Mouse (Mus musculus): Measurements from ENCODE around the gene Ccl26. TPM values are rescaled to one million over a fixed set of nuclear protein-coding genes. Genes with fewer than 3 reads are reported as not detected.

Gene Ccl26
- total RNA-seq, 2 experiments from 2014 or later, result not detected

DNA sequence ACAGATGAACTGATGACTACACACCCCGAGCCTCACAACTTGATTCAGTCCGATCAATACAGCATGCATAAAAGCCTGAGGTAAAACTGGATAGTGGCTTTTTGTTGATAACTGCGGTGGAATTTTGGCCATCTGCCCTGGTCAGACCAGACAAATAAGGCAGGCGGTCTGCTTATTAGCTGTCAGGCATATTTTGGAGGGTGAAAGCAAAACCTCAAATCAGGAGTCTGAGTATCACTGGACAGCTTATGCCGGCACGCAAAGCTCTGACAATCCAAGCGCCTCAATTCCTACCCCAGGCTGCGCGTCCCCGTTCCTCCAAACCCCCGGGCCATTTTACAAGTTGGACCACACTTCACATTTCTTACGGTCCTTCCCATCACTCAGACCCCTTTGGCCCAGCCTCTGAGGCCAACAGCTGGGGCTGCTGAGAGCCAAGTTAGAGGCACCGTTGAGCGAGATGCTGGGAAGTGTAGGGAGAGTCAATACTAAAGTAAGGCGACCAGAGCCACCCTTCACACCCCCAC is 19.3 kb downstream of the Ccl26 start:
- no peak for DNase-seq (ENCODE audit: low spot score in 2 of 2)

DNA sequence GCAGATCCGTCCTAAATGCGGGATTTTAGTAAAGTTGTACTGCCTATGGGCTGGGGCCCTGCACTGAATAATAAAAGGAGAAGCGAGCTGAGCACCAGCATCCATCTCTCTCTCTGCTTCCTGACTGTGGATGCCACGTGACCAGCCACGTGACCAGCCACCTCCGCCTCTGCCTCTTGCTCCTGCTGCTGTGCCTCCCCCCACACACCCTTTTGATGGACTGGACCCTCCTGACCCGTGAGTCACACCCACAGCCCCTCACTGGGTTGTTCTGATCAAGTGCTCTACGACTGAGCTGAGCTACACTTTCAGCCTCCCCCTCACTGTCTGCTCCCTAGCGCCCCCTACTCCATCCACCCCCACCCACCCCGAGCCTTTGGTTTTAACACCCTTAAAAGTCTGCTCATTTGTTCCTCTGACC is 25.6 kb downstream of the Ccl26 start:
- DNase-seq (ENCODE audit: low spot score in 2 of 2), result no peak

DNA sequence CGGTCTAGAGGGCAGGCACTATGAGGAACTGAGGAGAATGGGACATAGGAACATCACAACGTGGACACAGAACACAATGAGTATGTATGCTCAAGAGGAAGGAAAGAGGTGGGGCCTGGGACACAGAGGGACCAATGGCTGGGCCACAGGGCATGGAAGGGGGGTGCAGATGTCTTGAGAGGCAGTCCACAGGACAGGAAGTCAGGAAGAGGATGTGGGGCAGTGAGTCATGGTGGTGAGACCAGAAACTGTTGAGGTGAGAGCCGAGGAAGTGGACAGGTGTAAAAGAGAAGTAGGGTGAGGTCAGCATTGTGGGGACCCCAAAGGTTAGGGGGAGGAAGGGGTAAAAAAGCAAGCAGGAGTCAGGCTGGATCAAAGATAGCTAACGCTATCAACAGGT is 26.0 kb downstream of the Ccl26 start:
- DNase-seq (ENCODE audit: low spot score in 2 of 2), result no peak

DNA sequence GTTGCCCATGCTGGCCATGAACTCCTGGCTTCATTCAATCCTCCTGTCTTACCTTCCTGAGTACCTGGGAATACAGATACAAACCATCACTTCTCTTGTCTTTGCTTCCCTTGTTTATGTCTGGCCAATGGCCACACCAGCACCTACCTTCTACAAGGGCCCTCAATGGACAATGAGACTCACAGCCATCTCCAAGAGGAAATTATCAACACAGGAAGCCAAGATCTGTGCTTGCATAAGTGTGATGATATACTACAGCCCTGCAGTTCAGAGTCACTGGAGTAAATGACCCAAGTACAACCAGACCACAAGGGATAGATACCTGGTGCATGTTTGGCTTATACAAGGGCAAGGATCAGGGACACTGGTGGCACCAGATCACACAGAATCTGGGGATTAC is 27.5 kb downstream of the Ccl26 start:
- no peak for DNase-seq (ENCODE audit: low spot score in 2 of 2)

DNA sequence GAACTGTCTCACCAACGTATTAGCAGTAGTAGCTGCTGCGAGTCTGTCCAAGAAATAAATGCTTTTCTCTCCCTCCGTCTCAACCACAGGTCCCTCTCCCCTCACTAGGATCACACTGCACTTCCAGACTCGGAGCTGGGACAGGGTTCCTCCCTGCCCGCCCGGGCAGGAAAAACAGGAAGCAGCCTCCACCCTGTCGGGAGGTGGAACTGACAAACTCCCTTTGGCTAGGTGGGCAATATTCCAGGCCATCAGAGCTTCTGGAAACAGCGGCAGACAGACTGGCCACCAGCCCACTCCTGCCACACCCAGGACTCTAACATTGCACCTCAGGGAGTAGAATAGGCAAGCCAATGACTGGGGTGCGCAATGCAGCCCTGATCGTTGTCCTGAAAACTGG is 29.9 kb downstream of the Ccl26 start:
- no peak for DNase-seq (ENCODE audit: low spot score in 2 of 2)

DNA sequence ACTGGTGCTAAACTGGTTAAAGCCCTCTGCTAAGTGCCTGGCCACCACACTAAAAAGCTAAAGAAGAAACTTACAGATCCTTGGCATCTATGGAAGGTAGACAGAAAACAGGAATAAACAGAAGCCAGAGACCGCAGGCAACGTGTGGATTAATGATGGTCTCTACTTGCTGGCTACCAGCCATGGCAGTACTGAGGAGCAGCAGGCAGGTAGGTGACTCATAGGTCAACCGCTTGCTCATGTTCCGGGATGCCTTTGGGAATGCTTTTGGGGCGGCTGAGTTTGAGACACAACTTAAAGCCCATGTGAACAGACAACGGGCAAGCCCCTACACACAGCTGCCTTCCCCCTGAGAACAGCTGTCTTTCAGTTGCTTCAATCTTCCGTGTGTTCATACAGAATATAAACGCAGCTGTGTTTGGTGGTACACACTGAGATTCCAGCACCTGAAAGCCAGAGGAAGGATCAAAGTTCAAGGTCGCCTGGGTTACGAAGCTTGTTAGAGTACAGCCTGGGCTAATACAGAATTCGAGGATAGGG is 32.0 kb downstream of the Ccl26 start:
- DNase-seq (ENCODE audit: low spot score in 2 of 2), result no peak

DNA sequence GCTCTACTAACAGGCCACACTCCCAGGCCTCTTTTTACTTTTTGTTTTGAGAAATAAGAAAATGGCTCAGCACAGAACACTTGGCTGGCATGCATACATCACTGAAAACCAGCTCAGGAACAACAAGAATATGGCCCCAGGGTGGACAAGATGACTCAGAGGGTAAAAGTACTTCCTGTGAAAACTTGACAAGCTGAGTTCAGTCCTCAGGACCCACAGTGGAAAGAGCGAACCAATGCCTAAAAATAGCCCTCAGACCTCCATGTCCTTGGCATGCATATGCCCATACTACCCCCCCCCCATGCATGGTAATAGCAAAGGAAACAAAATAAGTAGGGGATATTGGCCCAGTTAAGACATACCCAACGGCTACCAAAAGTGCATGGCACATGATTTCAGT is 33.4 kb downstream of the Ccl26 start:
- DNase-seq (ENCODE audit: low spot score in 2 of 2), result no peak

DNA sequence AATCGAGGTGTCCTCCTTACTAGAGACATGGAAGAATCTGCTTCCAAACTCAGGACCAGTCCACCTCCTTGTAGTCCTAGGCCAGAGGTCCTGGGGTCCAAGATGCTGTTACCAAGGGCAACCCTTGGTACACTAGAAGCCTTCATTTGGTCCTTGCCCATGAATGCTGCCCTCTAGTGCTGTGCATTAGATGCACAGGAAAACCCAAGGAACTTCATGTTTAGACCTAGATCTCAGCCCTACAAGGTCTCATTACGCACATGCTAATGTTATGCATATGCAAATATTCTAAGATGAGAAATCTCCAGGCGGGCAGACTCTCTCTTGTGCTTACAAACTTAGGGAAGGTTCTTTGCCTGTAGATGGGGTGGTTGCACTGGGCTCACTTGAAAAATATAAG is 34.1 kb downstream of the Ccl26 start:
- no peak for DNase-seq (ENCODE audit: low spot score in 2 of 2)

DNA sequence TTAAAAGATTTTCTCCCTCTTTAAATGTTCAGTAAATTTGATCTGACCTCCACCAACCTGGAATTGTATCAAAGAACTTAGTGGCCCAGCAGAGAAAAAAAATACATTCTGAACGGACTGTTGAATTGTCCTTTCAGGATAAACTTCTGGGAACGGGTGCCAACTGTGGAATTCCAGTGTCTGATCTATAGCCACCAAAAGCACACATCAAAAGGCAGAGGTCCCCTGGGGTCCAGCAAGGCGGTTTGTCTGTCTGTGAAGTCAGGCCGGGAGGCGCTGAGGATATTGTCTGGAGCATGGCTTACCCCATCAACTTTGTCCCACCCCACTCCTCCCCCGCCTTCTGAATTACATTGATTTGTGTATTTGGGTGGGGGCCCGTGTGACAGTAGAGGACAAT is 35.4 kb downstream of the Ccl26 start:
- no peak for DNase-seq (ENCODE audit: low spot score in 2 of 2)

DNA sequence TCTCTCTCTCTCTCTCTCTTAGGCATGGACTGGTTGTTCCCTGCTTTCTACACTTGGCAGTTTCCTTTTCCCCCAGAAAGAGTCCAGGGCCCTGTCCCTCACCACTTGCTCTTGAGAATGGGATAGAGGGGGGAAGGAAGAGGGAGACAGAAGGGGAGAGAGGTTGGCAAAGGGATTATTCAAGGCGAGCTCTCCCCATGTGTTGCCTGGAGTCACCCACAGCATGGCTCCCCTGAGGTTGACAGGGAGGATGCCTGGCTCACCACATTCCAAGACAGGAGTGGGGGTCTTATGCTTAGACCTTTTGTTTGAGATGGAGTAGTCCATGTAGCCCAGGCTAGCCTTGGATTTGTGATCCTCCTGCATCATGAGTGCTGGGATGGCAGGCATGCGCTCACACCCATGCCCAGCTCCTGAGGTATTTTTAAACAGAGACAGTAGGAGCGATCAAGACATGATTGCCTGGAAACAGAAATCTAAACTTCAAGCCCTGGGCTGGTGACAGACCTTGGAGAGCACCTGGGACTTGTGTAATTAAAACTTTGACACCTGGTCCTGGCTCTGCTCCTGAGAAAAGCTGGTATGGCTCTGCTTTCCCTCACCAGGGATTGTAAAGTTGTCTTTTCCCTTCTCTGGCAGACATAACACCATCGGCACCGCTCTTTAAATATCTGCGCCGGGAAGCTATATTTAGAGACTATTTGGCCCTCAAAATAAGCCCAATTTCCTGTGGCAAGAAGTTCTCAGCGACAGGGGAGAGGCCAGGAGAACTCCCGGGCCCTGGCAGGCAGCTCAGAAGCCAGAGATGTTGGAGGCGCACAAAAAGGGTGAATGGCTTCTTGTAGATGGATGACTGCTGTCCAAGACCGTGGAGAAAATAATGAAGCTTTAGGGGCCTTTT is 38.5 kb downstream of the Ccl26 start:
- peak in 1 of 2 experiments; percentile 11 for DNase-seq (ENCODE audit: low spot score in 2 of 2)

DNA sequence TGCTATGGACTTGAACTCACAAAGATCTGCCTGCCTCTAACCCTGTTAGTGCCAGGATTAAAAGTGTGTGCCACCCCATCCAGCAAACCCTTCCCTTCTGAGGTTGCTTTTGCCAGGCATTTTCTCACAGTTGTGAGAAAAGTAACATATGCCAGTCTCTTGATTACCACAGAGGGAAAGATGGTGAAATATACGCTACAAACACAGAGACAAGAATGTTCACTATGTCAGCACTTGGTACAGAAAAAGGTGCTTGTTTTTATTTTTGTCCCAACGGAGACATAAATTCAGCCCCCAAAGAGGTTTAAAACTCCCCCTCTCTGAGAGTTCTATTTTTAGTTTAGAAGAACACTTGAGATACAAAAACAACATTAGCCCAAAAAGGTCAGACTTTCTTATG is 39.3 kb downstream of the Ccl26 start:
- no peak for DNase-seq (ENCODE audit: low spot score in 2 of 2)

DNA sequence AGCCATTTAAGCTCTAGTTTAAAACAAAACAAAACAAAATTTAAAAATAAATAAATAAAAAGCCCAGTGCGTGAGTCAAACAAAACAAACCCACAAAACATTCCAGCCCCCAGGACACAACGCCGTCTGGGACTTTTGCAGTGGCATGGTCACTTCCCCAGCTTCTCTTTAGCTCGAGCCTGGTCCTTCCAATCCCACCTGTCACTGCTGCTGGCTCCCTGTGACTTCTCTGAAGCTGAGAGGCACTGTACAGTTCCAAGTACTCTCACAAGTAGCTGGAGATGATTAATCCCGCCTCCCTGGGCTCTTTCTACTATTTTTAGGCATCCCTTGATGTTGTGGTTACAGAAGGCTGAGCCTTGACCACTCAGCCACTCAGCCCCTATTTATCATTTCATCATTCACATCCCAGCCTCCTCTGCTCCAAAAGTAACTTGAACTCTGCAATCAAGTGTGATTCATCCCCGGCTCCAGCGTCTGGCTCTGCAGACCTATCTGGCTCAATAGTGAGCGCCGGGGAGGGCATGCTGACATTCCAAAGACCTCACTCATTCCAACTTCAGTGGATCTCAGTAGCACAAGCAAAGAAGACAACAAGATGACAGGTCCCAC is 41.2 kb downstream of the Ccl26 start:
- DNase-seq (ENCODE audit: low spot score in 2 of 2), result no peak

DNA sequence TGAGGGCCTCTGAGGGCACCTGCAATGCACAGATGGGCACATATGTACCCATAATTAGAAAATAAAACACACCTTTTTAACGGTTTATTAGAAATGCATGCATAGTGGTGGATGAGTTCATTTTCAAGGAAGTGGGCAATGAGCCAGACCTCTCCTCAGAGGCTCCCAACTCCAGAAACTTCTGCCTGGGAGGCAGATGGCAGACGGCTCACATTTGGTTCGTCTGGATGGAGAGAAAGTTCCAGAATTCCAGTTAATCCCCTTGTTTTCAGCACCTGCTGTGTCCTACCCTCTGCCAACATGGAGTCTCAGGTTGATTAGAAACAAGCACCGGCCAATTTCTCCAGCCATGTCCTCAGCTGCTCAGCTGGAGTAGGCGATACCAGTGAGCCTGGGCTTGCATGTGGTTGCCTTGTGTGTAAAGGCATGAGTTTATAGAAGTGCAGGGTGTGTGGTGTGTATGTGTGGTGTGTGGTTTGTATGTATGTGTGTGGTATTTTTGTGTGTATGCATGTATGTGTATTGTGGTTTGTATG is 46.0 kb downstream of the Ccl26 start:
- DNase-seq (ENCODE audit: low spot score in 2 of 2), result no peak

DNA sequence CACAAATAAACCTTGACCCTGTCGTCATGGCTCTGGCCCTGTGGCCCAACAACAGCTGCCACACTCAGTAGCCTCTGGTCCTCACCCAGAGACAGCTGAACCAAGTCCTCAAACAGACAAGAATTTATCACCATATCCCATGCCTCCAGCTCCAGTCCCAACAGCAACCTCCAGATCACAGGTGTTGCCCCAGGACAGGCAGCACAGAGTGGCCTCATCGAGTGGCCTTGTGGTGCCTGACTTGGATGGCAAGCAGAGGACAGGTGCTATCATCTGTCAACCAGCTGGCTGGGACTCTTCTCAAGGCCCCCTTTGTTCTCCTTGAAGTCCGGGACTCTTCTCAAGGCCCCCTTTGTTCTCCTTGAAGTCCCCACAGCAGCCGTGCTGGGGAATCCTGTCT is 50.2 kb downstream of the Ccl26 start:
- DNase-seq (ENCODE audit: low spot score in 2 of 2), result no peak

DNA sequence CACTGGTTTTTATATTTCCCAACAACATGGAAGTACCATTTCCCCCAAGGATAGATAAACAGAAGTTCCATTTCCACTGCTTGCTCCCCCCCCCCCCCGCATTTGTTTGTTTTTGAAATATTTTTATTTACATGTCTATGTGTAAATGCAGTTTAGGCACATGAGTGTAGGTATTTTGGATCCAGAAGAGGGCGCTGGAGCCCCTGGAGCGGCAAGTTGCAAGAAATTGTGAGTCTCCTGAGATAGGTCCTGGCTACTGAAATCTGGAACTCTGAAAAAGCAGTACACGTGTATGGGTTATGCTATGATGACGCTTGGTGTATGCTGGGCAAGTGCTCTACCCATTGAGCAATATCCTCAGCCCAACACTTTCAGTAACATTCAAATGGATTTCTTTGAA is 52.3 kb downstream of the Ccl26 start:
- DNase-seq (ENCODE audit: low spot score in 2 of 2), result no peak

Other genes starting within 250 kb of the Ccl26 start
- not detected for gene Fkbp6, start 213.5 kb downstream of the Ccl26 start, total RNA-seq (2021)
- gene Trim50, start 210.3 kb downstream of the Ccl26 start, total RNA-seq (2021), result not detected
- 10 to 100 TPM; 20.4 to 25.0 TPM for gene Nsun5, start 193.6 kb downstream of the Ccl26 start, total RNA-seq (2021)
- gene Pom121, start 169.0 kb downstream of the Ccl26 start, total RNA-seq (2021), result 10 to 100 TPM; 49.2 to 51.6 TPM
- 10 to 100 TPM; 38.6 to 45.8 TPM for gene Hip1, start 18.4 kb downstream of the Ccl26 start, total RNA-seq (2021)
- under 1 TPM in 1 of 2 experiments, not detected in 1; 0.42 TPM for gene Ccl24, start 9.5 kb upstream of the Ccl26 start, total RNA-seq (2021)
- gene Rhbdd2, start 69.0 kb upstream of the Ccl26 start, total RNA-seq (2021), result 10 to 100 TPM; 92.6 to 96.2 TPM
- 10 to 100 TPM; 87.6 to 90.4 TPM for gene Por, start 106.5 kb upstream of the Ccl26 start, total RNA-seq (2021)
- gene Tmem120a, start 180.9 kb upstream of the Ccl26 start, total RNA-seq (2021), result 10 to 100 TPM; 18.3 to 22.4 TPM
- gene Styxl1, start 214.8 kb upstream of the Ccl26 start, total RNA-seq (2021), result not detected
- gene Mdh2, start 214.9 kb upstream of the Ccl26 start, total RNA-seq (2021), result 100 to 1,000 TPM; 431 to 433 TPM
- 10 to 100 TPM; 94.9 to 95.4 TPM for gene Srrm3, start 243.3 kb upstream of the Ccl26 start, total RNA-seq (2021)